Mouse (Mus musculus) midbrain, embryonic 14.5 days (tissue): ENCODE data around the gene Epb41l5. TPM values are rescaled to one million over a fixed set of nuclear protein-coding genes. Genes with fewer than 3 reads are reported as not detected.

Source experiments
- ATAC-seq: fragments of 200-750 bp; cut with Nextera tagmentation; 2 replicates; pipeline ENCODE4 v1.8.0; 2017; ENCODE audit warnings: moderate number of reproducible peaks, moderate library complexity; ENCODE audit not compliant: low FRiP score, low TSS enrichment
- DNase-seq: peaks from one replicate; pipeline ENCODE4 v3.0.0-alpha.2; 2015
- H3K27ac ChIP-seq: fragments of 300-500 bp; sonication (generic); replicated peaks from 2 replicates; pipeline ENCODE4 v1.5.1; 2014; ENCODE audit warnings: mild to moderate bottlenecking, low read depth, low read length, moderate library complexity
- H3K27me3 ChIP-seq: fragments of 300-500 bp; sonication (generic); 2 replicates; pipeline ENCODE4 v1.6.1; 2014; ENCODE audit warnings: low read length, control low read depth, mixed read lengths; ENCODE audit not compliant: control insufficient read depth, insufficient read depth
- H3K36me3 ChIP-seq: fragments of 300-500 bp; sonication (generic); 2 replicates; pipeline ENCODE4 v1.6.1; 2014; ENCODE audit warnings: low read length, control low read depth; ENCODE audit not compliant: control insufficient read depth, insufficient read depth
- H3K4me1 ChIP-seq: fragments of 300-500 bp; sonication (generic); 2 replicates; pipeline ENCODE4 v1.6.1; 2014; ENCODE audit warnings: mild to moderate bottlenecking, antibody characterized with exemption, low read length, control low read depth; ENCODE audit not compliant: control insufficient read depth, insufficient read depth
- H3K4me2 ChIP-seq: fragments of 300-500 bp; sonication (generic); 2 replicates; pipeline ENCODE4 v1.6.1; 2014; ENCODE audit warnings: mild to moderate bottlenecking, low read length, moderate library complexity
- H3K4me3 ChIP-seq: fragments of 300-500 bp; sonication (generic); replicated peaks from 2 replicates; pipeline ENCODE4 v1.5.1; 2014; ENCODE audit warnings: low read depth, low read length
- H3K9ac ChIP-seq: fragments of 300-500 bp; sonication (generic); replicated peaks from 2 replicates; pipeline ENCODE4 v1.6.1; 2014; ENCODE audit warnings: mild to moderate bottlenecking, low read length, moderate library complexity
- H3K9me3 ChIP-seq: fragments of 300-500 bp; sonication (generic); 2 replicates; pipeline ENCODE4 v1.6.1; 2016; ENCODE audit warnings: low read length, control low read depth, mixed read lengths; ENCODE audit not compliant: control insufficient read depth
- WGBS: fragments of 180-500 bp; shearing (Covaris S2); extraction: QIAGEN DNeasy Blood & Tissue Kit; methylation state at CpG from one replicate; pipeline ENCODE4 v1.1.7; 2014; 5-methylcytosine and 5-hydroxymethylcytosine counted together
- polyA plus RNA-seq: library from polyadenylated mRNA; unstranded; fragments of >200 nt; fragmentation: Nextera tagmentation; extraction: Ambion mirVana; gene quantifications from 2 replicates; pipeline ENCODE4 v1.2.1, GENCODE M21; 2014

The Epb41l5 gene
- polyA plus RNA-seq, 1 experiment from 2014 or later: 23.5 TPM

DNA sequence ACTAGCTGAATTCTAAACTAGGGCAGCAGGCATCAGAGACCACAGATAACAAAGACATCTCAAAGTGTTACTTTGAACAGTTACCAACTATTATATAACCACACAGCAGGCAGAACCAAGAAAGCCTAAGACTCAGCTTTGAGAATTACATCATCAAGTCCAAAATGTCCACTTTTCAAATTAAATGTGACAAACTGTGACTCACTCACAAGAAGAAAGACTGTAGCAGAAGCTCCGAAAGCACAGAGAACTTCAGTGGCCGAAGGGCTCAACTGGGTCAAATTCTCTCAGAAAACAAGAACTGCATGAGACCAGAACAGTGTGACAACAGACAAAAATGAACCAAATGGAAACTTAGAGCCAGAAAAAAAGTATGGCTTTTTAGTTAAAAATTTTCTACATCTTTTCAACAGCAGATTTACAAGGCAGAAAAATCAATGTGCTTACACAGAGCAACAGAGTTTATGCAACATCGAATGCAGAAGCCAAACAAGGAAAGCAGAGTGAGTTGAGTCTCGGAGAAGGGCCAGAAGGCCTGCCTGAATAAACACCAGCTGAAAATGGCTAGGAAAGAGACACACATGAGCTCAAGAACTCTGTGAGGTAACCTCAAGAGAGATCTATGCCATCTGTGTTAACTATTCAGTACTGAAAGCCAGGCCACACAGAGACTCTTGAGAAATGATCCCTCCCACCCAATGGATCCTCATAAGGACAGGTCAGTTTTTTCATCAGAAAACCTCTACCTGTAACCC is 91.0 kb downstream of the Epb41l5 start:
- Histone ChIP-seq H3K36me3 (peaks cover 11% of the 10 kb centered on the region; the same call in 1 of the 2 replicates), H3K9me3 (no peaks in the 10 kb centered on the region), H3K4me1 (no peaks in the 10 kb centered on the region), H3K4me3 (no peak overlapping the region), H3K4me2 (no peak overlapping the region), H3K27me3 (no peaks in the 10 kb centered on the region), H3K27ac (no peak overlapping the region), H3K9ac (no peak overlapping the region)
- WGBS: 72% methylated on average over 4 of the region's 4 CpGs
- DNase-seq (no peak), ATAC-seq (no peak)

DNA sequence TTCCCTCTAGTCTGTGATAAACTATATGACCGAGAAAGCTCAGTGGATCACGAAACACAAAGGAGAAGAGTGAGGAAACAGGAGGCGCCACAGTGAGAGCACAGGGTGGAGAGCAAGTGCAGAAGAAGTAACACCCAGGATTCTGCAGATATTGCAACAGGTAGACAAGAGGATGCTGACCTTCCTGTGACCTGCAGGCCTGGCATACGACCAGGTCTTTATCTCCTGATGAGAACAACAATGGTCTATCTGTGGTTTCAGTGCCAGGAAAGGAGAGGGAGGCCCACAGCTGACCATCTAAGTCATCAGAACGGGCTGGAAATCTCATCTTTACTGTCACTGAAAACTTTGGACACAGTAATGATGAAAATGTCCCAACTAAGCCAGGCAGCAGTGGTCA is 93.1 kb downstream of the Epb41l5 start:
- no peak overlapping the region for H3K4me2 ChIP-seq

DNA sequence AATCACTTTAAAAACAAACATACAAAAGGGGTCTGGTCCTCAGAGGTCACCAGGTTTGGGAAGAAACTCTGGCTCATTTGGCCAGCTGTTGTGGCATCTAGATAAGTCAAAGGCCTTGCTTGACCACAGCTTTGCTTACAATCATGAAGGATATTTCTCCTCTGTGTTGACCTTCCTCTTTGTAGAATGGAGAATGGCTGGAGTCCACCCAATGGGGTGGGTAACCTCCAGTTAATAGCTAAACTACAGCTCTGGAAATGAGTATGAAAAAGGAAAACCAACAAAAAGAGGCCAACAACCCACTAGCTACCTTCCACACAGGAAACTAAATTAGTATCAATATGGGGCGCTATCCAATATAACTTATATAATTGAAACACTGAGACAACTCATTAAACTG is 97.1 kb downstream of the Epb41l5 start:
- no peak overlapping the region for H3K27ac ChIP-seq
- H3K4me1 ChIP-seq: no peaks in the 10 kb centered on the region
- peaks cover 22% of the 10 kb centered on the region for H3K36me3 ChIP-seq
- 98% methylated on average over 1 of the region's 1 CpGs for WGBS
- no peak overlapping the region for H3K4me3 ChIP-seq
- no peaks in the 10 kb centered on the region for H3K9me3 ChIP-seq
- no peak for DNase-seq
- no peak overlapping the region for H3K9ac ChIP-seq
- ATAC-seq: no peak
- H3K4me2 ChIP-seq: no peak overlapping the region
- H3K27me3 ChIP-seq: no peaks in the 10 kb centered on the region

More for the DNA sequence above, 93.1 kb downstream of the Epb41l5 start:
- no peak overlapping the region for H3K4me3 ChIP-seq
- H3K36me3 ChIP-seq: peaks cover 18% of the 10 kb centered on the region
- 92% methylated on average over 5 of the region's 5 CpGs for WGBS
- no peak overlapping the region for H3K9ac ChIP-seq
- H3K27me3 ChIP-seq: no peaks in the 10 kb centered on the region
- ATAC-seq (no peak), DNase-seq (no peak)
- no peaks in the 10 kb centered on the region for H3K9me3 ChIP-seq
- no peak overlapping the region for H3K27ac ChIP-seq
- no peaks in the 10 kb centered on the region for H3K4me1 ChIP-seq

DNA sequence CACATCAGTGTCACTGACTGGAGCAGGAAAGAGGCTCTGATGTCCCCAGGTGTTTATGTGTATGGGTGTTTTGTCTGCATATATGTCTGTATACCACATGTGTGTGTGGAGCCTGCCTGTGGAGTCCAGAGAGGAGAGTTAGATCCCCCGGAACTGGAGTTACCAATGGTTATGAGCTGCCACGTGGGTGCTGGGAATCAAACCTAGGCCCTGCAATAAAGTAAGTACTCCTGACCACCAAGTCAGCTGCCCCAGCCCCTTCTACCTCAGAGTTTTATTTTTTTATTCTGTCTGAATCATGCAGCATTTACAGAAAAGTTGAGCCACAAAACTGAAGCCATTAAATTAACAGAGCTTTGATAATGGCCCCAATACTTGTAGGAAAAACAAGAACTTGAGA is 98.7 kb downstream of the Epb41l5 start:
- no peaks in the 10 kb centered on the region for H3K4me1 ChIP-seq
- no peak overlapping the region for H3K9ac ChIP-seq
- peaks cover 26% of the 10 kb centered on the region for H3K36me3 ChIP-seq
- H3K27ac ChIP-seq: no peak overlapping the region
- no peaks in the 10 kb centered on the region for H3K9me3 ChIP-seq
- H3K27me3 ChIP-seq: no peaks in the 10 kb centered on the region
- no peak overlapping the region for H3K4me2 ChIP-seq
- DNase-seq: no peak
- H3K4me3 ChIP-seq: no peak overlapping the region
- WGBS: 97% methylated on average over 2 of the region's 2 CpGs
- ATAC-seq: no peak

DNA sequence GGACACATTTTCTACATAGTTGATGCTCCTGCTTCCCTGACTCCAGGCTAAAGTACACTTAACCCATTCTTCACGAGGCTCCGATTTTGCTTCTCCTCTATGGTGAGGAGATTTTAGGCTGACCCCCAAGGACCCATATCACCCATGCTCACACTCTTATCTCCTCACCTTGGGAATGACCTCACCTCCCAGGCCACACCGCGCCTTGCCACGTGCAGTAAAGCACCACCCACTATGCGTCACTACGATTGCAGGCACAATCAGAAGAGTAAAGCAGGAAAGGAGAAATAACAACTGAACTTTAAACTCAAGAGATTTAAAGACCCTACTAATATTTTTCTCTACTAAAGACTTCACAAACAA is 99.5 kb downstream of the Epb41l5 start:
- Histone ChIP-seq H3K4me2 (no peak overlapping the region), H3K27me3 (no peaks in the 10 kb centered on the region), H3K36me3 (peaks cover 19% of the 10 kb centered on the region), H3K9ac (no peak overlapping the region), H3K9me3 (no peaks in the 10 kb centered on the region), H3K27ac (no peak overlapping the region), H3K4me1 (no peaks in the 10 kb centered on the region), H3K4me3 (no peak overlapping the region)
- ATAC-seq (no peak), DNase-seq (no peak)
- 96% methylated on average over 7 of the region's 7 CpGs for WGBS

DNA sequence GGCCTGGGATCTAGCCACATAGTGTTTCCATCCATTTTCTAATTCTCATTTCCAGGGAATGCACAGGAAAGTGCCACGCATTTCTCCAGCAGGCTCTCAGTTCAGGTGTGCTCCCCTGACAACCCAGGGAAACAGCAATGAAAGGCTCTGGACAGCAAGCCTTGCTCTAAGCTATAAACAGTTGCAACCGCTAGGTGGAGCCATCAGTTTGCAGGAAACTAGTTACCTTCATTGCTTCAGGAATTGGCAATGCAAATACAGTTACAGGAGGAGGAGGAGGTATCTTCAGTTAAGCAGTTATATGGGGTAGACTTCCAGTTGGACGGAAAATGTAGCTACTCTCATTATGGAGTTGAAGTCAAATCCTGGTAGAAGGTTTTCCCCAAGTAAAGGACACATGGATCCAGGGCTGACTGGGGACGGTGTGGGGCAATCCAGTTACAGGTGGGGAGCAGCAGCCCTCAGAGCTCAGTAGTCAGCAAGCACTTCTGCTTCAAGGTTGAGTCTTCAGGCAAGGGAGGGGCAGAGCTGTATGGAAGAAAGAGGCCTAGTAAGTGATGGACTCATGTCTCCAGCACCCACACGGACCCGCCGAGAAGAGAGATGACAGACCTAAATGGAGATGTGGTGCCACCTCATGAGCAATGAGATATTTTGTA is 100.0 kb downstream of the Epb41l5 start:
- 75% methylated on average over 7 of the region's 7 CpGs for WGBS
- H3K27me3 ChIP-seq: no peaks in the 10 kb centered on the region
- no peak overlapping the region for H3K4me3 ChIP-seq
- no peak overlapping the region for H3K4me2 ChIP-seq
- peaks cover 19% of the 10 kb centered on the region for H3K36me3 ChIP-seq
- no peaks in the 10 kb centered on the region for H3K4me1 ChIP-seq
- no peak overlapping the region for H3K27ac ChIP-seq
- ATAC-seq (peak; percentile 57; the same call in 1 of the 2 replicates), DNase-seq (peak; percentile 93)
- no peaks in the 10 kb centered on the region for H3K9me3 ChIP-seq
- H3K9ac ChIP-seq: no peak overlapping the region

DNA sequence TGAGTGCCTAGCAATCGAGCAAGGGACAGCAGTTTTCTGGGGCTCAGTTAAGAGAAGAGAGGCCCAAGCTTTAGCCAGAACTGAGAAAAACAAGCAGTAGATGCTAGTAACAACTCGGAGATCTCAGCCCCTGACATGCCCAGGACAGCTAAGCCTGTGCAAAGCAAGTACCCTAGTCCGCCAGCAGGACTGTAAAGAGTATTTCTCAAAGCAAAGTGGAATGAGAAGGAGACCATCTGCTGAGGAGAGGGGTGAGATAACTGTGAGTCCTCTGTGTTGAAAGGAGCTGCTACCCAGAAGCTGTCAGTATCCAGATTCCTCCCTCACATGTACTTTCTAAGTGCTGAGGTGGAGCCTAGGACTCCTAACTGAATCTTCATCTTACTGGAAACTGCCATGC is 102.3 kb downstream of the Epb41l5 start:
- Histone ChIP-seq H3K4me2 (no peak overlapping the region), H3K9ac (no peak overlapping the region), H3K4me3 (no peak overlapping the region), H3K9me3 (no peaks in the 10 kb centered on the region), H3K27me3 (no peaks in the 10 kb centered on the region), H3K27ac (no peak overlapping the region), H3K36me3 (peaks cover 16% of the 10 kb centered on the region), H3K4me1 (no peaks in the 10 kb centered on the region)
- 92% methylated on average over 3 of the region's 3 CpGs for WGBS
- DNase-seq (no peak), ATAC-seq (no peak)

DNA sequence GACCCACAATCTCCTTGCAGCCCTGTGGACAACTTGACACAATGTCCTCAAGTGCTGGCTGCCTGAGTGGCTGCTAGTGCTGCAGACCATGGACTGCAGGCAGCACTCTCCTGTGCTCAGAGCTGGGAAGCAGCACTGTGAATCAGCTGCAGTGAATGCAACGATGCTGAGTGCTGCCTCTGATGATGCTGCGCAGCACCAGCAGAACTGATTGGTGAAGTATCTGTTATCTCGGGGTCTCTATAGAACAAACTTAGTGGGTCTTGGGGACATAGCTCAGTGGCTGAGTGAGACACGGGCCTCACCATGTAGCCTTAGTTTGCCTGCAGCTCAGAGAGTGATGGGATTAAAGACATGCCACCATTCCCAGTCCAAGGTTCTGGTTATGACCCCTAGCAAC is 103.1 kb downstream of the Epb41l5 start:
- peaks cover 12% of the 10 kb centered on the region for H3K36me3 ChIP-seq
- DNase-seq (no peak), ATAC-seq (no peak)
- H3K4me3 ChIP-seq: no peak overlapping the region
- H3K27ac ChIP-seq: no peak overlapping the region
- no peak overlapping the region for H3K4me2 ChIP-seq
- no peak overlapping the region for H3K9ac ChIP-seq
- H3K9me3 ChIP-seq: no peaks in the 10 kb centered on the region
- H3K27me3 ChIP-seq: no peaks in the 10 kb centered on the region
- 91% methylated on average over 4 of the region's 4 CpGs for WGBS
- H3K4me1 ChIP-seq: no peaks in the 10 kb centered on the region

DNA sequence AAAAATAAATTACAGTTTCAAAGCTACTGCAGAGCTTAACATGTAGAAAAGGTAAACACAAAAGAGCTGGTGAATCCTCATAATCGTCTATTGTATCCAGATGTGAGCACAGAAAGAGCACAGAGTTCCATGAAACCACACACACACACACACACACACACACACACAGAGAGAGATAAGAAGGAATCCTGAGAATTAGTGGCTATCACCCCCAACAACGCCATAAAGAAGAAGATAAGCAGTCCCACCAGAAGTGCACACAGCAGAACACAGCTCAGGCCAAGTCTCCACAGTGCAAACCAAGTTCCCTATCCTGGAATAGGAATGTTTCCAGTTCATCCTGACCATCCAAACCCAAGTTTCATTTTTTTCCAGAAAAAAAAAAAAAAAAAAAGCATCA is 103.6 kb downstream of the Epb41l5 start:
- Histone ChIP-seq H3K27ac (no peak overlapping the region), H3K4me3 (no peak overlapping the region), H3K9me3 (no peaks in the 10 kb centered on the region), H3K27me3 (no peaks in the 10 kb centered on the region), H3K9ac (no peak overlapping the region), H3K36me3 (peaks cover 12% of the 10 kb centered on the region), H3K4me1 (no peaks in the 10 kb centered on the region), H3K4me2 (no peak overlapping the region)
- WGBS: 91% methylated on average over 2 of the region's 2 CpGs
- DNase-seq: no peak
- ATAC-seq: no peak
